Mouse (Mus musculus): ENCODE data around the gene Mrpl58. TPM values are rescaled to one million over a fixed set of nuclear protein-coding genes. Genes with fewer than 3 reads are reported as not detected.

Gene Mrpl58
- total and polyA plus RNA-seq, 3 experiments = 66.8 to 78.5 (median 67.0) TPM

DNA sequence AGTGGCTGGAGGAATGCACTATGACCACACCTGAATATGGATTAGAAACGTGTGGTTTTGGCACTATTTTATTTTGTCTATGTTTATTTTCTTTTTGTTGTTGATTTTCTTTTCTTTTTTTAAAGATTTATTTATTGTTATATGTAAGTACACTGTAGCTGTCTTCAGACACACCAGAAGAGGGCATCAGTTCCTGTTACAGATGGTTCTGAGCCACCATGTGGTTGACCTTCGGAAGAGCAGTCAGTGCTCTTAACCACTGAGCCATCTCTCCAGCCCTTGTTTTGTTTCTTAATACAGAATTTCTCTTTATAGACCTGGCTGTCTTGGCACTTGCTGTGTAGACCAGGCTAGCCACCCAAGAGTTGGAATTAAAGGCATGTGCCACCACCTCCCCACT lies 30.8 kb upstream of the Mrpl58 start:
- no peak overlapping the region for H3K4me3 ChIP-seq (ENCODE audit: low read depth, low read length)
- TF ChIP-seq GATA1 (IDR thresholded peaks at IDR 0.05; ENCODE audit: borderline replicate concordance, low read length) (no peak), TAL1 (conservative IDR thresholded peaks at IDR 0.05; ENCODE audit: low read depth, low read length) (no peak), CTCF (IDR thresholded peaks at IDR 0.05; ENCODE audit: low read depth, low read length) (no peak), POLR2AphosphoS5 (IDR thresholded peaks at IDR 0.05; ENCODE audit: insufficient replicate concordance, low read depth, low read length) (no peak), GATA2 (IDR thresholded peaks at IDR 0.05; ENCODE audit: borderline replicate concordance, low read depth, low read length) (no peak)
- DNase-seq (ENCODE audit: low spot score) (no peak), ATAC-seq (ENCODE audit: extremely low read depth, insufficient number of reproducible peaks, low FRiP score, poor library complexity, severe bottlenecking) (no peak)
- H3K36me3 ChIP-seq (replicated peaks) = no peaks in the 10 kb centered on the region
- peaks cover 1% of the 10 kb centered on the region for H3K4me1 ChIP-seq (ENCODE audit: insufficient read depth, low read depth, low read length)
- peaks cover 44% of the 10 kb centered on the region for H3K27me3 ChIP-seq (ENCODE audit: insufficient read depth, low read length)
- no peaks in the 10 kb centered on the region for H3K9me3 ChIP-seq (replicated peaks)

DNA sequence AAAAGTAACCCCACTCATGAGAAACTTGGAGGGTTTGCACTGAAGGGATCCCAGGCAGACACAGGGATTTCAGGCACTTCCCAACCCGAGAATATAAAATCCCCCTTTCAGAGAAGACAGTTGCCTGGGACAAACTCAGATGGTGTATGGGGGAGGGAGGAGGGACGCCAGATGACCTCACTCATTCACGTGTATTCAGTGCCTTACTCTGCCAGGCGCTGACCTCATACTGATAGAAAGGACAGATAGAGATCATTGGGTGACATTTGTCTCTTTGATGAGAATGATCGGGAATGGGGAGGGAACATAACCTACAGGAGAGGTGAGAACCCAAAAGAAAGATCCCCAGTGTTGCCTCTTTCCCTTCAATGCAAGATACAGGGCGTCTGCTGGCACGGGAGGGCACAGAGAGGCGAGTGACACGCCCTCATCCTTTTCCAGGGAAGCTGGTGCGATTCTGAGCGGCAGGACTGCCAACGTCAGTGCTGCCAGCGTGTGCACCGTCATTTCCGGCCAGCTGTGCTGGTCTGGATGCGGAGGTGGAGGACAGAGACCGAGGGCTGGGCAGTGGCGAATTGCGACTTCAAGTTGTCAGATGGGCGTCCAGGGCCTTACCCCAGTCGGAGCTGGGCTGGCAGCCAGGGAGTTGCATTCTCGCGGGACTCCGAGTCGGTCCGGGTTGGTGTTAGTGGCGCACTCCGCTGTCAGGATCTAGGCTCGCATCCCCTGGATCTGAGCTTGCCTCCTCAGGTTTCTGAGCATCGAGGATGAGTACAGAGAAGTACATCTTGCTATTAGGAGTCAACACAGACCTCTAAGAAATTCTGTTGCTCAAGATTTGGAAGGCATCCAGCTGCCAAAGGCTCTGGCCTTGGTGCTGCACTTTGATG lies 29.5 kb upstream of the Mrpl58 start:
- DNase-seq (ENCODE audit: low spot score) = no peak
- TF ChIP-seq POLR2AphosphoS5 (IDR thresholded peaks at IDR 0.05; ENCODE audit: insufficient replicate concordance, low read depth, low read length) (no peak), TAL1 (conservative IDR thresholded peaks at IDR 0.05; ENCODE audit: low read depth, low read length) (no peak), GATA2 (IDR thresholded peaks at IDR 0.05; ENCODE audit: borderline replicate concordance, low read depth, low read length) (no peak), GATA1 (IDR thresholded peaks at IDR 0.05; ENCODE audit: borderline replicate concordance, low read length) (no peak), CTCF (IDR thresholded peaks at IDR 0.05; ENCODE audit: low read depth, low read length) (no peak)
- H3K27me3 ChIP-seq (ENCODE audit: insufficient read depth, low read length) = peaks cover 40% of the 10 kb centered on the region

DNA sequence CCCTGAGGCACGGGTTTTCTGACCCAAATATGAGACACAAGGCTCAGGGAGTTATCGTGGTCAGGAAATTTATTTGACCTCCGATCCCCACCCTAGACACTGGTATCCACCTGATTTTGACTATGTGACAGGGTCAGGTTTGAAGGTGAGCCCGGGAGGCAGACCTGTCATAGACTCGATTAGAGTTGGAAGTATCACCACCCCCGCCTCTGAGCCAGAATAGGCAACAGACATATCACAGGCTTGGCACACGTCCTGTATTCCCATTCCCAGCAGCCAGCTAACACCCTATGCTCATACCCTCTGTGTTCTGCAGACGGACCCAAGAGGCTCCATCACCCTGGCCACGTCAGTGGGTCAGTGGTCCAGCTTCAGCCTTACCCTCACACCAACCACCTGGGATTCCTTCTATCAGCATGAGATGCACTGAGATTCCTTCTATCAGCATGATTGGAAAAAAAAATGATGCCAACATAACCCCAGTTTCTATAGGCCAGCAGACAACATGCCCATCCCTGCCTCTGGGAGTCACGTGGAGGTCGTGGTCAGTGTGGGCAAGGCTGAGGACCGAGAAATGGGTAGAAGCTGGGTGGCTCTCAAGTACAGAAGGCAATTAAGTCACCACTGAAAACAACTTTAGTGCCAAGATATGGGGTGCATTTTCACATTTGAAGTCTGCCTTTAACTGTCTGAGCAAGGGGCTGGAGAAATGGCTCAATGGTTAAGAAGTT lies 28.7 kb upstream of the Mrpl58 start:
- Histone ChIP-seq H3K36me3 (replicated peaks) (no peaks in the 10 kb centered on the region), H3K4me3 (ENCODE audit: low read depth, low read length) (no peak overlapping the region), H3K4me1 (ENCODE audit: insufficient read depth, low read depth, low read length) (no peaks in the 10 kb centered on the region; the same call in 1 of the 2 replicates), H3K9me3 (replicated peaks) (peaks cover 3% of the 10 kb centered on the region; the same call in 1 of the 2 replicates), H3K27me3 (ENCODE audit: insufficient read depth, low read length) (peaks cover 36% of the 10 kb centered on the region)
- ATAC-seq (ENCODE audit: extremely low read depth, insufficient number of reproducible peaks, low FRiP score, poor library complexity, severe bottlenecking) (no peak), DNase-seq (ENCODE audit: low spot score) (no peak)
- TF ChIP-seq GATA1 (IDR thresholded peaks at IDR 0.05; ENCODE audit: borderline replicate concordance, low read length) (no peak), CTCF (IDR thresholded peaks at IDR 0.05; ENCODE audit: low read depth, low read length) (no peak), TAL1 (conservative IDR thresholded peaks at IDR 0.05; ENCODE audit: low read depth, low read length) (no peak), GATA2 (IDR thresholded peaks at IDR 0.05; ENCODE audit: borderline replicate concordance, low read depth, low read length) (no peak), POLR2AphosphoS5 (IDR thresholded peaks at IDR 0.05; ENCODE audit: insufficient replicate concordance, low read depth, low read length) (no peak)

More for the DNA sequence above, 29.5 kb upstream of the Mrpl58 start:
- Histone ChIP-seq H3K4me1 (ENCODE audit: insufficient read depth, low read depth, low read length) (no peaks in the 10 kb centered on the region; the same call in 1 of the 2 replicates), H3K4me3 (ENCODE audit: low read depth, low read length) (no peak overlapping the region), H3K36me3 (replicated peaks) (no peaks in the 10 kb centered on the region), H3K9me3 (replicated peaks) (peaks cover 3% of the 10 kb centered on the region; the same call in 1 of the 2 replicates)
- ATAC-seq (ENCODE audit: extremely low read depth, insufficient number of reproducible peaks, low FRiP score, poor library complexity, severe bottlenecking) = no peak

DNA sequence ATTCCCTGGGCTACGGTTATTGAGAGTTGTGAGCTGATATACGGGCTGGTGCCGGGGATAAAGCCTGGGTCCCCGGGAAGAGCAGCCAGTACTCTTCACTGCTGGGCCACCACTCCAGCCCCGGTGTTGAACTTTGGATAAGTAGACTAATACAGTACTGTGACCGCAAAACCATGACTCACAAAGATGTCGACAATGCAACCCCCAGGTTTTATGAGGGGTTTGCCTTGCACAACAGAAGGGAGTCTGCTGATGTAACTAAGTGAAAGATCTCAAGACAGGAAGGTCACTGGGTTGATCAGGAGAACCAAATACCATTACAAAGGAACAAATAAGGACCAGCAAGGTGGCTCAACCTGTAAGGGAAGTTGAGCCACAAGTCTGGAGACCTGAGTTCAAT lies 26.8 kb upstream of the Mrpl58 start:
- no peaks in the 10 kb centered on the region for H3K36me3 ChIP-seq (replicated peaks)
- no peaks in the 10 kb centered on the region; the same call in 1 of the 2 replicates for H3K4me1 ChIP-seq (ENCODE audit: insufficient read depth, low read depth, low read length)
- H3K9me3 ChIP-seq (replicated peaks) = peaks cover 5% of the 10 kb centered on the region
- no peak overlapping the region for H3K4me3 ChIP-seq (ENCODE audit: low read depth, low read length)
- ATAC-seq (ENCODE audit: extremely low read depth, insufficient number of reproducible peaks, low FRiP score, poor library complexity, severe bottlenecking) (no peak), DNase-seq (ENCODE audit: low spot score) (no peak)
- TF ChIP-seq POLR2AphosphoS5 (IDR thresholded peaks at IDR 0.05; ENCODE audit: insufficient replicate concordance, low read depth, low read length) (no peak), GATA2 (IDR thresholded peaks at IDR 0.05; ENCODE audit: borderline replicate concordance, low read depth, low read length) (no peak), CTCF (IDR thresholded peaks at IDR 0.05; ENCODE audit: low read depth, low read length) (no peak), GATA1 (IDR thresholded peaks at IDR 0.05; ENCODE audit: borderline replicate concordance, low read length) (no peak), TAL1 (conservative IDR thresholded peaks at IDR 0.05; ENCODE audit: low read depth, low read length) (no peak)
- peaks cover 28% of the 10 kb centered on the region for H3K27me3 ChIP-seq (ENCODE audit: insufficient read depth, low read length)

DNA sequence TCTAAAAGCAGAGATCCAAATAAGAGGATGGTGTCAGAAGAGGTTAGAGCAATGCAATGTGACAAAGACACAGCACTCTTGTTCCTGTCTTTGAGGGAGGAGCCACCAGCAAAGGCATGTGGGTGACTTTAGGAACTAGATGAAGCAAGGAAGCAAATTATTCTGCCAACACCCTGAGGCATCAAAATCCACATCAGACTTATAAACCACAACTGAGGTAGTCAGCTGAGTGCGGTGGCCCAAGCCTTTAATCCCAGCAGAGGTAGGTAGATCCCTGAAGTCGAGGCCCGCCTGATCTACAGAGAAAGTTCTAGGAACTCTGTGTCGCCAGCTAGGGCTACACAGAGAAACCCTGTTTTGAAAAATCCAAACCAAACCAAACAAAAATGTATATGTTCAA lies 26.3 kb upstream of the Mrpl58 start:
- Histone ChIP-seq H3K36me3 (replicated peaks) (no peaks in the 10 kb centered on the region), H3K27me3 (ENCODE audit: insufficient read depth, low read length) (peaks cover 25% of the 10 kb centered on the region), H3K9me3 (replicated peaks) (peaks cover 10% of the 10 kb centered on the region), H3K4me3 (ENCODE audit: low read depth, low read length) (no peak overlapping the region), H3K4me1 (ENCODE audit: insufficient read depth, low read depth, low read length) (no peaks in the 10 kb centered on the region; the same call in 1 of the 2 replicates)
- DNase-seq (ENCODE audit: low spot score) = no peak
- TF ChIP-seq GATA2 (IDR thresholded peaks at IDR 0.05; ENCODE audit: borderline replicate concordance, low read depth, low read length) = no peak
- no peak for TF ChIP-seq CTCF (IDR thresholded peaks at IDR 0.05; ENCODE audit: low read depth, low read length)
- ATAC-seq (ENCODE audit: extremely low read depth, insufficient number of reproducible peaks, low FRiP score, poor library complexity, severe bottlenecking) = no peak

DNA sequence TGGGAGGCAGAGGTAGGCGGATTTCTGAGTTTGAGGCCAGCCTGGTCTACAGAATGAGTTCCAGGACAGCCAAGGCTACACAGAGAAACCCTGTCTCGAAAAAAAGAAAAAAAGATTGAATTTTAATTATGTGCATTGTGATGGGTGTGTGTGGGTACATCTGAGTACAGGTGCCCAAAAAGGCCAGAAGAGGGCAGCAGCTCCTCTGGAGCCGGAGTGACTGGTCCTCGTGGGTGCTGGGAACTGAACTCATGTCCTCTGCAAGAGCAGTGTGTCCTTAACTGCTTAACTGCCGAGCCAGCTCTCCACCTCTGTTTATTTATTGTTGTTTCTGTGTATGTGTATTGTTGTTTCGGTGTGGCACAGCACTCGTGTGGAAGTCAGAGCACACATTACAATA lies 25.7 kb upstream of the Mrpl58 start:
- peaks cover 11% of the 10 kb centered on the region for H3K9me3 ChIP-seq (replicated peaks)
- no peaks in the 10 kb centered on the region for H3K36me3 ChIP-seq (replicated peaks)
- ATAC-seq (ENCODE audit: extremely low read depth, insufficient number of reproducible peaks, low FRiP score, poor library complexity, severe bottlenecking) = no peak
- H3K27me3 ChIP-seq (ENCODE audit: insufficient read depth, low read length) = peaks cover 27% of the 10 kb centered on the region
- no peaks in the 10 kb centered on the region; the same call in 1 of the 2 replicates for H3K4me1 ChIP-seq (ENCODE audit: insufficient read depth, low read depth, low read length)
- DNase-seq (ENCODE audit: low spot score) = no peak
- TF ChIP-seq POLR2AphosphoS5 (IDR thresholded peaks at IDR 0.05; ENCODE audit: insufficient replicate concordance, low read depth, low read length) (no peak), GATA1 (IDR thresholded peaks at IDR 0.05; ENCODE audit: borderline replicate concordance, low read length) (no peak), TAL1 (conservative IDR thresholded peaks at IDR 0.05; ENCODE audit: low read depth, low read length) (no peak), CTCF (IDR thresholded peaks at IDR 0.05; ENCODE audit: low read depth, low read length) (no peak)
- H3K4me3 ChIP-seq (ENCODE audit: low read depth, low read length) = no peak overlapping the region
